Mouse (Mus musculus): ENCODE results near the gene Olfr1410. TPM values are rescaled to one million over a fixed set of nuclear protein-coding genes. Genes with fewer than 3 reads are reported as not detected.

Olfr1410 gene
- polyA plus RNA-seq, 1 experiment from 2014 or later, result not detected

DNA sequence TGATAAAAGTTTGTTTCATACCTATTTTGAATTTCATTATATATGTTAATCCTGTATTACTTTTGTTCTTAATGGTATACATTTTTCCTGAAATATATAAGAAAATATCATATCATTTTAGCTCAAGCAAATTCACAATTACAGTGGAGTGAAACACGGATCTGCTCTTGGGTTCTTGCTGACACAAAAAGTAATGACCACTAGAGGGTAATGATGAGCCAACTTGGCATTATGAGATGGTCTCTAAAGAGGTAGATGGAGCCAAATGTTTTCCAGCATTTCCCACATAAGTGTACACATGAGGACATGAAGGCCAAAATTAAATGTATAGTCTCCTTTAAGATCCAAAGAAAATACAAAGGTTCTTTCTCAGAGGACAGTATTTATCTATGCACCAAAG lies 8.9 kb downstream of the Olfr1410 start:
- Histone ChIP-seq H3K9me3 (ENCODE audit: low read depth, low read length) (no peaks in the 10 kb centered on the region), H3K36me3 (ENCODE audit: insufficient read depth) (no peaks in the 10 kb centered on the region), H3K4me2 (no peak overlapping the region), H3K27me3 (ENCODE audit: insufficient read depth, low read length) (no peaks in the 10 kb centered on the region), H3K4me3 (ENCODE audit: low read depth, low read length) (no peak overlapping the region), H3K4me1 (ENCODE audit: insufficient read depth) (no peaks in the 10 kb centered on the region), H3K27ac (ENCODE audit: low read depth) (no peak overlapping the region), H3K9ac (no peak overlapping the region)
- peak; percentile 59 for TF ChIP-seq CTCF (IDR thresholded peaks at IDR 0.05; ENCODE audit: low read depth)
- ATAC-seq (ENCODE audit: insufficient read depth) (no peak), DNase-seq (peak; percentile 71)
- 20% methylated on average over 1 of the region's 1 CpGs for WGBS

DNA sequence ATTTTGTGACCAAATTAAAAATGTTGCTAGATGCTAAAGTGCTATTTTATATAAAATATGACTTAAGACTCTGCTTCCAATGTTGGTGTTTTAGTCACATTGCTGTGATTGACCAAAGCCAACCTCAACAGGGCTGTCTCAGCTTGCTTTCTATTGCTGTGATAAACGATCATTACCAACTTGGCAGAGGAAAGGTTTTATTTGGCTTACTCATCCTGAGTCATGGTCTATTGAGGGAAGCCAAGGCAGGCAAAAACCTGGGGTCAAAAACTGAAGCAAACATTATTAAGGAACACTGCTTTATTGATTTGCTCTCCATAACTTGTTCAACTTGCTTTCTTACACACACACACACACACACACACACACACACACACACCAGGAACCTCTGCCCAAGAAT lies 10.5 kb downstream of the Olfr1410 start:
- Histone ChIP-seq H3K36me3 (ENCODE audit: insufficient read depth) (no peaks in the 10 kb centered on the region), H3K27me3 (ENCODE audit: insufficient read depth, low read length) (no peaks in the 10 kb centered on the region), H3K9ac (no peak overlapping the region), H3K4me2 (no peak overlapping the region), H3K9me3 (ENCODE audit: low read depth, low read length) (no peaks in the 10 kb centered on the region), H3K4me1 (ENCODE audit: insufficient read depth) (no peaks in the 10 kb centered on the region), H3K4me3 (ENCODE audit: low read depth, low read length) (no peak overlapping the region), H3K27ac (ENCODE audit: low read depth) (no peak overlapping the region)
- 79% methylated on average over 1 of the region's 1 CpGs for WGBS
- DNase-seq (no peak), ATAC-seq (ENCODE audit: insufficient read depth) (no peak)
- TF ChIP-seq CTCF (IDR thresholded peaks at IDR 0.05; ENCODE audit: low read depth), result no peak

DNA sequence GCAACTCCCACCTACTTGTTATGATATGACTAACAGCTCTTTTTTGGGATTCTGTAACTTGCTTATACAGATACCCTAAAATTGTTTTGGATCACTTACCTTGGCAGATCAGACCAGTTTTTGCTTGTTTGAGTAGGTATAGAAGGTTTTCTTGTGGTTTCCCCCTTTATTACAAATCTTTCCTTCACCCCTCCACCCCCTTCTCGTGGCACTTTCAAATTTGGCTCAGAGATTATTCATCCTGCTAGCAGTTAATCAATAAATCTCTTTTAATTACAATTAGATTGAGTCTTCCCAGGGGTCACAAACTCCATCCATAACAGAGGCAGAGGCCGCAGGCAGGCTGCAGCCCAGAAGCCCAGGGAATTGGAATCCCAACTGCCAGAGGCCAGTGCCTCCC lies 11.9 kb downstream of the Olfr1410 start, which contains the start of gene Olfr12:
TSS of gene Olfr12 (plus strand) at position 301 of the 400 bp plus-strand sequence.
- Histone ChIP-seq H3K27me3 (ENCODE audit: insufficient read depth, low read length) (no peaks in the 10 kb centered on the region), H3K9me3 (ENCODE audit: low read depth, low read length) (no peaks in the 10 kb centered on the region), H3K36me3 (ENCODE audit: insufficient read depth) (no peaks in the 10 kb centered on the region), H3K27ac (ENCODE audit: low read depth) (no peak within 1 kb of the TSS), H3K4me3 (ENCODE audit: low read depth, low read length) (no peak within 1 kb of the TSS), H3K9ac (no peak within 1 kb of the TSS), H3K4me1 (ENCODE audit: insufficient read depth) (no peaks in the 10 kb centered on the region), H3K4me2 (no peak within 1 kb of the TSS)
- DNase-seq, result no peak
- WGBS, result 60% methylated on average over 2 of the region's 2 CpGs
- no peak for ATAC-seq (ENCODE audit: insufficient read depth)
- TF ChIP-seq CTCF (IDR thresholded peaks at IDR 0.05; ENCODE audit: low read depth), result no peak

DNA sequence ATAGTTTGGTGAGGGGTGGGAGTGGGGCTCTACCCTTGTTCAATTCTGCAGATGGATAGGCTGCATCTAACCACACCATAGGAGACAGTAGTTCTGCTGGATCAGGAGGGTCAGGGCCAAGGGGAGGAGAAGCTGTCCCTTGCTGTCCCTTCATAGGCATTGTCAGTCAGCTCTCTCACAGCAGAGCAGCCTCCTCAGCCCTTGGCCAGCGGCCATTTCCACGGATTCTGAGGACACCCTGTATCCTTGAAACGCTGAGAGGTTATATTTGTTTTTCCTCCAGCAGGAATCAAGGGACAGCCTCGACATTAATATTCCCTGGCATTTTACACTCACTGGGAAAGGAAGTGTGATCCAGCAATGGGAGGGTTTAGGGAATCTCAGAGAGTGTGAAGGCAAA lies 12.8 kb downstream of the Olfr1410 start:
- H3K36me3 ChIP-seq (ENCODE audit: insufficient read depth), result no peaks in the 10 kb centered on the region
- H3K27me3 ChIP-seq (ENCODE audit: insufficient read depth, low read length), result no peaks in the 10 kb centered on the region
- no peak for ATAC-seq (ENCODE audit: insufficient read depth)
- no peak overlapping the region for H3K4me2 ChIP-seq
- TF ChIP-seq CTCF (IDR thresholded peaks at IDR 0.05; ENCODE audit: low read depth), result no peak
- H3K9me3 ChIP-seq (ENCODE audit: low read depth, low read length), result no peaks in the 10 kb centered on the region
- H3K4me3 ChIP-seq (ENCODE audit: low read depth, low read length), result no peak overlapping the region
- H3K4me1 ChIP-seq (ENCODE audit: insufficient read depth), result no peaks in the 10 kb centered on the region
- no peak overlapping the region for H3K27ac ChIP-seq (ENCODE audit: low read depth)
- DNase-seq, result no peak
- H3K9ac ChIP-seq, result no peak overlapping the region
- 36% methylated on average over 4 of the region's 4 CpGs for WGBS

DNA sequence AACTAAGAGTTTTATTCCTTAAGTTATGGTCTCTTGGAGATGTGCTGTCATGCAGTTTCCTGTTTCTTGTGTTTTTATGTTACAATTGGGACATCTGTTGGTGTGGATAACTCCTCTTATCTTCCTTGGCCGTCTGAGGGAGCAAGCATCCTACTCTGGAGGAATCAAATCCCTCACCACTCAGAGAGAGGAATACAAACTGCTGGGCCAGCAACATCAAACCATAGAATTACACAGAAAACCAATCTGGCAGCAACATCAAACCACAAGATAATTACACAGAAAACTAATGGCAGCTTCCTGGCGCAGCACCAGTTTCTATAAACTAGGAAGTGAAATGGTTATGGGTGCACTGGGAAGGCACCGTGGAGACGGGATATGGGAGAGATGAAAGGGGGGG lies 22.6 kb downstream of the Olfr1410 start:
- ATAC-seq (ENCODE audit: insufficient read depth), result 0 out of 2 replicates have a peak, but pooled peaks have one; percentile 60
- H3K4me3 ChIP-seq (ENCODE audit: low read depth, low read length), result no peak overlapping the region
- no peak overlapping the region; the same call in 1 of the 2 replicates for H3K9ac ChIP-seq
- H3K27me3 ChIP-seq (ENCODE audit: insufficient read depth, low read length), result no peaks in the 10 kb centered on the region
- WGBS, result 41% methylated on average over 4 of the region's 4 CpGs
- peak; percentile 71 for DNase-seq
- H3K36me3 ChIP-seq (ENCODE audit: insufficient read depth), result no peaks in the 10 kb centered on the region
- TF ChIP-seq CTCF (IDR thresholded peaks at IDR 0.05; ENCODE audit: low read depth), result no peak
- no peak overlapping the region for H3K27ac ChIP-seq (ENCODE audit: low read depth)
- H3K9me3 ChIP-seq (ENCODE audit: low read depth, low read length), result no peaks in the 10 kb centered on the region
- no peaks in the 10 kb centered on the region for H3K4me1 ChIP-seq (ENCODE audit: insufficient read depth)
- no peak overlapping the region for H3K4me2 ChIP-seq

DNA sequence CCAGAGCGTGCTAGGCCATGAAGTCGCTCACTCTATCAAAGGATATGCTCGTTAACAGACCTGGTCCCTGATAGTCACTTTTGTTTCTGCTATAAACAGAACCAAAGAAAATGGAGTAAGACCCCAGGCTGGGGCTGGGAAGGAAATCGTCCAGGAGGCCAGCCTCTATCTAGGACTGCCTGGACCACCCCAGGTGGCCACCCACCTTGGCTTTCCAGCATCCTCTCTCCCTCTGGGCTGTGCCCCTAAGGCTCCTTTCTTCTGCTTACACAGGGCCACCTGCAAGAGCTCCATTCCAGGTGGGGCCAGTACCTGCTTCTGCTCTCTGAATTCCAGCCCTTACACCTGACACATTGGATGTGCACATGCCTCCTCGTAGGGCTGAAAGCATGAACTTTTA lies 26.6 kb downstream of the Olfr1410 start:
- DNase-seq (no peak), ATAC-seq (ENCODE audit: insufficient read depth) (no peak)
- peaks cover 16% of the 10 kb centered on the region for H3K36me3 ChIP-seq (ENCODE audit: insufficient read depth)
- no peaks in the 10 kb centered on the region for H3K4me1 ChIP-seq (ENCODE audit: insufficient read depth)
- 73% methylated on average over 5 of the region's 5 CpGs for WGBS
- H3K4me2 ChIP-seq, result no peak overlapping the region
- TF ChIP-seq CTCF (IDR thresholded peaks at IDR 0.05; ENCODE audit: low read depth), result no peak
- no peaks in the 10 kb centered on the region for H3K9me3 ChIP-seq (ENCODE audit: low read depth, low read length)
- H3K4me3 ChIP-seq (ENCODE audit: low read depth, low read length), result no peak overlapping the region
- H3K9ac ChIP-seq, result no peak overlapping the region
- H3K27ac ChIP-seq (ENCODE audit: low read depth), result no peak overlapping the region
- no peaks in the 10 kb centered on the region for H3K27me3 ChIP-seq (ENCODE audit: insufficient read depth, low read length)

DNA sequence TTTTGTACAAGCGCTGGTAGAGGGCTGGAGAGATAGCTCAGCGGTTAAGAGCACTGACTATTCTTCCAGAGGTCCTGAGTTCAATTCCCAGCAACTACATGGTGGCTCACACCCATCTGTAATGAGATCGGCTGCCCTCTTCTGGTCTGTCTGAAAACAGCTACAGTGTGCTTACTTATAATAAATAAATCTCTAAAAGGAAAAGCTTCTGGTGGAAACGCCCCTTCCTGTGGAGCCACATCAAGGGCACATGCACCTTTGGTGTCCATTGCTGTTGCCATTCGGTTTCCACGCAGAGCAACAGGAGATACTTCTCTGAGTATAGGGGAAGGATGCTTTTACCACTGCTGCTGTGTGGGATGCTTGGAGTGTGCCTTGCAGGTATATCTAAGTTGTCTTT lies 27.4 kb downstream of the Olfr1410 start:
- Histone ChIP-seq H3K4me1 (ENCODE audit: insufficient read depth) (no peaks in the 10 kb centered on the region), H3K9me3 (ENCODE audit: low read depth, low read length) (no peaks in the 10 kb centered on the region), H3K36me3 (ENCODE audit: insufficient read depth) (peaks cover 24% of the 10 kb centered on the region), H3K27me3 (ENCODE audit: insufficient read depth, low read length) (no peaks in the 10 kb centered on the region), H3K27ac (ENCODE audit: low read depth) (no peak overlapping the region), H3K4me2 (no peak overlapping the region), H3K9ac (no peak overlapping the region), H3K4me3 (ENCODE audit: low read depth, low read length) (no peak overlapping the region)
- DNase-seq (no peak), ATAC-seq (ENCODE audit: insufficient read depth) (no peak)
- 63% methylated on average over 6 of the region's 6 CpGs for WGBS
- no peak for TF ChIP-seq CTCF (IDR thresholded peaks at IDR 0.05; ENCODE audit: low read depth)

DNA sequence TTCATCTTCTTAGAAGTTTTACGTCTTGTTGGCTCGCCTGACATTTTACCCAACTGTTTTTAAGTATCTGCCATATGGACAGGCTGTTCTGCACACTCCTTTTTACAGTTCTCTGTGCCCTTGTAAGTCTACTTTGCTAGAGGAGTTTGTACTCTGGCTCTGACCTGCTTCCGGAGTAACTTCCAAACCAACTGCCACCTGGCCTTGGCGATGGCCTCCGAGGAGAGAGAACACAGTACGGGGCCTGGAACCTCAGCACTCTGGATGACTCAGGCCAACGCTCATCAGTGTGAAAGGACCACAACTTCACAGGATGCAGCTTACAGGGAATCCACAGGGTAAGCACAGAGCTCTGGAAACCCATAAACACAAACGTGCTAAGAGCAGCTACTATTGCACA lies 28.1 kb downstream of the Olfr1410 start:
- 79% methylated on average over 8 of the region's 8 CpGs for WGBS
- Histone ChIP-seq H3K9ac (no peak overlapping the region), H3K27ac (ENCODE audit: low read depth) (no peak overlapping the region), H3K9me3 (ENCODE audit: low read depth, low read length) (no peaks in the 10 kb centered on the region), H3K27me3 (ENCODE audit: insufficient read depth, low read length) (no peaks in the 10 kb centered on the region), H3K4me3 (ENCODE audit: low read depth, low read length) (no peak overlapping the region), H3K4me2 (no peak overlapping the region), H3K4me1 (ENCODE audit: insufficient read depth) (no peaks in the 10 kb centered on the region), H3K36me3 (ENCODE audit: insufficient read depth) (peaks cover 30% of the 10 kb centered on the region)
- TF ChIP-seq CTCF (IDR thresholded peaks at IDR 0.05; ENCODE audit: low read depth), result no peak
- DNase-seq (no peak), ATAC-seq (ENCODE audit: insufficient read depth) (no peak)

Data from lung, embryonic 14.5 days (tissue).